In the genomic region with DNA sequence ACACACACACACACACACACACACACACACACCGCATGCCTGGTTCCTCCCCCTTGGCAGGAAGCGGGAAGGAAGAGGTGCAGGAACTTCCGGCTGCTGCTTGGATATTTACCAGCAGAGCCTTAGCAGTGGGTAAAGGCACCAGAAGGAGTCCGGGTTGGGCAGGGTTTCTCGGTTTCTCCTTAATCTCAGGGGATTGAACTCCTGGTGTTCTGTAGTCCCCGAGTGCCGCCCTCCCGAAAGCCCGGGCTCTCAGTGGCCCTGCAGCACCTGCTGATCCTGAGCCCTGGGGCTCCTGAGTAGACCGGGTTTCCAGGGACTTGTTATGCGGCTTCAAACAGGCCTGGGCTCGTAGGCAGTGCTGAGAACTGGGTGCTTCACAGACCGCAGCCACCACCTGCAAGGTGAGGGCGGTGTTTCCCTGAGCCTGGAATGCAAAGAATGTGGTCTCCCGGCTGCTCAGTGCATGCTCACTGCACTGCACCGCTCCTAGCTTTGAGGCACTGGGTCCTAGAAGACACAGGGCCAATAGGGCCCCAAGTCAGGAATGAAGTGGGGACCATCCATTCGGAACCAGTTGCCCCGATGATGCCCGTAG, we compare ENCODE assay signal across 8 mouse cellular contexts. TPM values are rescaled to one million over a fixed set of nuclear protein-coding genes. Genes with fewer than 3 reads are reported as not detected.
A peak's percentile ranks its signal among the peaks of the same experiment; 100 is the strongest.
DNase-seq lines count a peak whose midpoint lies in the region; ATAC-seq and TF ChIP-seq lines count a peak whose summit lies in the region.

A gene (minus strand): TSS at position 41 of the 598 bp plus-strand sequence.

- peak within 1 kb of the TSS; percentile 74 for H3K27ac ChIP-seq in bone marrow macrophage, adult 2 months (ENCODE audit: insufficient read depth, low read depth, low read length)
- H3K27ac ChIP-seq in lung, embryonic 14.5 days (ENCODE audit: low read depth): peak within 1 kb of the TSS; percentile 89

- H3K4me2 ChIP-seq in lung, embryonic 14.5 days: peak within 1 kb of the TSS; percentile 63

- H3K27me3 ChIP-seq in lung, embryonic 14.5 days (ENCODE audit: insufficient read depth, low read length): no peaks in the 10 kb centered on the region

- no peak for TF ChIP-seq POLR2A in bone marrow macrophage, adult 2 months (IDR thresholded peaks at IDR 0.05; ENCODE audit: borderline replicate concordance, low read depth, low read length)

- peak within 1 kb of the TSS; percentile 80 for H3K4me3 ChIP-seq in bone marrow macrophage, adult 2 months (ENCODE audit: insufficient read depth, low read length)
- H3K4me3 ChIP-seq in lung, embryonic 14.5 days (ENCODE audit: low read depth, low read length): peak within 1 kb of the TSS; percentile 57

- ATAC-seq in lung, embryonic 14.5 days (ENCODE audit: insufficient read depth): peak; percentile 78

- TF ChIP-seq CTCF in bone marrow macrophage, adult 2 months (IDR thresholded peaks at IDR 0.05; ENCODE audit: low read depth, low read length): no peak
- TF ChIP-seq CTCF in lung, embryonic 14.5 days (IDR thresholded peaks at IDR 0.05; ENCODE audit: low read depth): no peak

- DNase-seq in ovary, adult 18-20 months (ENCODE audit: low spot score): peak; percentile 1
- no peak for DNase-seq in ovary, postnatal 36 days (ENCODE audit: low spot score)
- no peak for DNase-seq in heart, adult 8-10 months (ENCODE audit: low spot score)
- DNase-seq in kidney, adult 18-20 months: peak; percentile 70
- peak; percentile 62 for DNase-seq in lung, embryonic 14.5 days
- DNase-seq in ovary, postnatal 14 days (ENCODE audit: low spot score): peak; percentile 9
- no peak for DNase-seq in cerebellum, adult 11 months

- WGBS in lung, embryonic 14.5 days: 16% methylated on average over 16 of the region's 19 CpGs

- peaks cover 44% of the 10 kb centered on the region for H3K4me1 ChIP-seq in bone marrow macrophage, adult 2 months (ENCODE audit: control insufficient read depth, insufficient read depth, low read length)
- H3K4me1 ChIP-seq in lung, embryonic 14.5 days (ENCODE audit: insufficient read depth): no peaks in the 10 kb centered on the region

- no peaks in the 10 kb centered on the region for H3K36me3 ChIP-seq in lung, embryonic 14.5 days (ENCODE audit: insufficient read depth)

- peak within 1 kb of the TSS; percentile 59 for H3K9ac ChIP-seq in lung, embryonic 14.5 days

- no peaks in the 10 kb centered on the region for H3K9me3 ChIP-seq in lung, embryonic 14.5 days (ENCODE audit: low read depth, low read length)

RNA-seq across cellular contexts. Expression of the gene that starts here (rescaled TPM):
- 39.9 and 50.5 TPM in 2 replicates for polyA plus RNA-seq in bone marrow macrophage, adult 2 months (2012; ENCODE audit: insufficient read depth, insufficient read length, missing spikeins)
- total RNA-seq in heart, adult 8-10 months (2022): 10 to 100 TPM; 11.6 to 15.6 (median 14.5) TPM
- polyA plus RNA-seq in lung, embryonic 14.5 days (2014; fragmentation: Nextera tagmentation; extraction: Ambion mirVana): 14.0 and 14.9 TPM in 2 replicates

Comparison
In these comparisons a context has a peak if more than half of its experiments do, and no peak if none do; other contexts are left out.
1. DNase-seq: peak in ovary, adult 18-20 months (single experiment), kidney, adult 18-20 months (single experiment), lung, embryonic 14.5 days (single experiment) and ovary, postnatal 14 days (single experiment); none in ovary, postnatal 36 days (single experiment), heart, adult 8-10 months (single experiment) and cerebellum, adult 11 months (single experiment).